Mouse (Mus musculus) C2C12 (cell line): ENCODE measurements at regions not wholly inside any gene's neighbourhood (a gene's known extent, or its start where the extent isn't known, plus 50 kb on each side); places are given as distances from the start of the nearest gene placed in this dataset.

Source experiments
- CTCF ChIP-seq: IDR thresholded peaks from one replicate; pipeline ENCODE4 v1.5.1; 2011; ENCODE audit not compliant: control insufficient read depth, insufficient read depth, insufficient read length
- USF1 ChIP-seq: IDR thresholded peaks from one replicate; pipeline ENCODE4 v1.6.1; 2011; ENCODE audit warnings: low read depth, mild to moderate bottlenecking, control low read depth, moderate library complexity

DNA sequence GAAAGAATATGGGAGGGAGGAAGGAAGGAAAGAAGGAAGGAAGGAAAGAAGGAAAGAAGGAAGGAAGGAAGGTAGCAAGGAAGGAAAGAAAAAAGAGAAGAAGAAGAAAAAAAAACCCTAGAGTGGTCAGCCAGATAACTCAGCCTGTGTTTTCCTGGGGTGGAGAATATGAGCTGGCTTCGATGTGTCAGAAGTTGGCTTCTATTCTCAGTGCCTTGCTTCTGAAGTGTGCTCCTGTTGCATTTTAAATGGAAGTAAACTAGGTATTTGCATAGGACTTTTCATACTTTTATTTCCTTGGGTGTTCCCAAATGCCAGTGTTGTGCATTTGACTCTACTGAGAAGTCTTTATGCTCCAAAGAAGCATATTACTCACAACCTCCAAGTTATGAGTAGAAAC, 515.7 kb upstream of the Tnc start:
- TF ChIP-seq CTCF, result no peak
- TF ChIP-seq USF1, result no peak
